Mouse (Mus musculus): Measurements from ENCODE around the gene Rras2.
A peak's percentile ranks its signal among the peaks of the same experiment; 100 is the strongest.

The Rras2 gene

DNA sequence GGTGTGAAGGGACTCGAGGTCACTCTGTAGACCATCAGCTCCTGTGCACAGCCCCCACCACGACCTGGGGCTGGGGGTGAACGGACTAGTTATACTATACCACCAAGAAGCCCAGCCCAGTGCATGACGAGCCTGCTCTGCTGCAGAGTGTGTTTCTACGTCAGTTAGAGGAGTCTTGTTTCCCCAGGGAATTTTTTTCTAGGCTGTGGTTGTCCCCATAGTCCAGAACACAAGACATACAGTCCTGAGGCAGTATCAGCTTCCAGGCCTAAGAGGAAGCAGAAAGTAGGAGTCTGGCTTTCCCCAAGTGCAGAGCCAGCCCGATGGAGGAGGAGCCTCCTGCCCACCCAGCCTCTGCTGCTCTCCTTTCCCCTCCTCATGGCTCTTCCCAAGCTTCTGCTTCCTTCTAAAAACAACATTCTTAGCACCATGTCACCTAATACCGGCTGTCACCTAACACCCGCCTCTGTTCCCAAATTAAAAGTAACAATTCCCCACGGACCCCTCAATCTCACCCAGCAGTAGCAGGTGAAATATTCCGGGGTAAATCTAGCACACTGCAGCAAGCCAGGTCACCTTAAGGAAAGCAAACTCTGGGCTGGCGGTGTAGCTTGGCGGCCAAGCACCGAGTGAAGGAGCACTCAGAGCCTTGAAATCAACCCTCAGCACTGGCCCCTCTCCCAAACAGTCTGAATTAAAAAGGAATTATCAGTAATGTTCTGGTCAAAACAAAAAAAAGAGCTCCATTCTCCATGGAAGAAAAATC, 45.5 kb downstream of the Rras2 start:
- no peak for DNase-seq (ENCODE audit: low spot score in 2 of 2)

GRCm38 (mm10) chr7:114071395-114071794, 46.2 kb downstream of the Rras2 start:
- DNase-seq (ENCODE audit: low spot score in 2 of 2): no peak

GRCm38 (mm10) chr7:114070458-114070840, 47.1 kb downstream of the Rras2 start:
- no peak for DNase-seq (ENCODE audit: low spot score in 2 of 2)

DNA sequence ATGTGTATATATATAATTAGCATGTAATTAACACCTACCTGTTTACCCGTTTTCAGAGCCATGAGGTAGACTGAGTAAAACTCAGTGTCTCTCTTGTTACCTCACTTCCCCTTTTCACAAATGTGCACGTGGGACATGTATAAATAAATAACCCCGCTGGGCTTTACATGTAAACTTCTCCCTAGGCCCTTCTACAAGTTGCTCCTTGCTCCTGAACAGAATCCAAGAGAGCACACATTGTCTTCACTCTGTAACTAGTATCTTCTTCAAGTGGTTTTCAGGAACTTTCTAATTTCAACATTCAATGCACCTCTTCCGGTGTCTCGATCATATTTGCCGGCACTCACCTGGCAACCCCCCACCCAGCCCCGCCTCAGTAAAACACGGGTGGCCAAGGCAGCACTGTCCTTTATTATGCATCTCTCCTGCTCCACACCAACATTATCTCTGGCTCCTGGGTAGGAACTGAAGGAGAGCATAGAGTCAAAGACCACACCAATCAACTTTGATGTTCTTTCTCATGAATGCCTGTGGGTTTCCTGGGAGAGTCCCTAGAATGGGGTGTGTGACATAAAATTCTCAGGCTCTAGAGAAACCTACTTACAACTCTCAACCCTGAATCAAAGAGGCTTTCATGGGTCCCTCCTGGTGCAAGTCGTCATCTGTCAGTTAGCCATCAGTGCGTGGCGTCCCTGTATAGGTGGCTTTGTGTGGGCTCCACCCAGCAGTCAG, 47.7 kb downstream of the Rras2 start:
- no peak for DNase-seq (ENCODE audit: low spot score in 2 of 2)

DNA sequence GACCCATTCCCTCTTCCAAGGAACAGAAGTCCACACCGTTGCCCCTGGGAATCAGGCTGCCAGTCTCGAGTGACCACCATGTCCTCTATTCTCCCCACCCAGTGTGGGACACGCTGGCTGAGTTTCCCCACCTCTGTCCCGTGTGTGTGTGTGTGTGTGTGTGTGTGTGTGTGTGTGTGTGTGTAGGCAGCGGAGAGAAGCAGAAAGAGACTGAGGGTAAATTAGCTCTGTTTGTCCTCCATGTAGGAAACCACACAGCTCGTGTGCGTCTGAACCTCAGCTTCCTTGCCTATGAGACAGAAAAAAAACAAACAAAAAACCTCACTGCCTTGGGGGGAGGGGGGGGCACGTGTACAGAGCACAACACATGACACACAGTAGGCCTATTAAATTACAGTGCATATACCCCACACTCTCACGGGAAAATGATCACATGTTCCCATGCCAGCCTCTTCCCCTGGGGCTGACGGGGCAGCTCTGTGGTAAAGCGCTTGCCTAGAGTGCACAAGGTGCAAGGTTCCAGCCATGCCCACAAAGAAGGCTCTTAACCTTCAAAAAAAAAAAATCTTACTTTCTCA, 48.5 kb downstream of the Rras2 start:
- DNase-seq (ENCODE audit: low spot score in 2 of 2): no peak

GRCm38 (mm10) chr7:114066529-114067178, 50.9 kb downstream of the Rras2 start:
- peak; percentile 83 to 88 for DNase-seq (ENCODE audit: low spot score in 2 of 2)

GRCm38 (mm10) chr7:114065407-114066185, 52.0 kb downstream of the Rras2 start:
- peak; percentile 37 to 57 for DNase-seq (ENCODE audit: low spot score in 2 of 2)

DNA sequence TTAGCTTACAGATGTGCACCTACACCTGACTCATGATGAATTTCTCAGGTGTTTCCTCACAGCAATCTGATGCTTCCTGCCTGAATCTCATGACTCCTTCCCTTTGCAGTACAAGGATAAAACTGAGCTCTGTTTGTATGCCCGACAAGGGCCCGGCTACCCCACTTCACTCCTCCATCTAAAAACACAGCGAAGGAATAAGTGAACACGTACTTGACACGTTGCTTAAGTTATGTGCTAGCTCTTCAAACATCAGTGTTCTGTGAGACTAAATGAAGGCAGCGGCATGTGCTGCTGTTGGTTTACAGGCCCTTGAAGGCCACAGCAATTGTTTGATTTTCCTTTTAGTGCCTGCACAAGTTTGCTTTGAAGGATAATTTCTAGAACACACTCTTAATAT, 53.6 kb downstream of the Rras2 start:
- DNase-seq (ENCODE audit: low spot score in 2 of 2): no peak

DNA sequence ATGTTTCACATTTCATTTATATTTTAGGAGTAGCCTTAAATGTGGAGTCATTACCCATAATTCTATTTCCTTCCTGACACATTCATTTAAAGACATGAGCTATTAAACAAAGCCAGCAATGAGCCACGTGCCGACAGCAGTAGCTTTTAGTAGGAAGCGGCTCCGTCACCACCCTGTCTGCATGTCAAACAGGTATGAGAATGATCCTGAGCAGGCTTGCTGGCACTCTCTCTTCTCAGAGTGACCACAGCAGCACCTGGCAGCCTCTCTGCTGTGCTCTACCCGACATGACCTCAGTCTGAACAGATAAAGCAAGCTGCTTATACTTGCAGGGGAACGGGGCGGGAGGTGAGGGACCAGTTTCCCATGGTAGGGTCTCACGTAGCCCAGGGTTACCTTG, 54.0 kb downstream of the Rras2 start:
- no peak for DNase-seq (ENCODE audit: low spot score in 2 of 2)

DNA sequence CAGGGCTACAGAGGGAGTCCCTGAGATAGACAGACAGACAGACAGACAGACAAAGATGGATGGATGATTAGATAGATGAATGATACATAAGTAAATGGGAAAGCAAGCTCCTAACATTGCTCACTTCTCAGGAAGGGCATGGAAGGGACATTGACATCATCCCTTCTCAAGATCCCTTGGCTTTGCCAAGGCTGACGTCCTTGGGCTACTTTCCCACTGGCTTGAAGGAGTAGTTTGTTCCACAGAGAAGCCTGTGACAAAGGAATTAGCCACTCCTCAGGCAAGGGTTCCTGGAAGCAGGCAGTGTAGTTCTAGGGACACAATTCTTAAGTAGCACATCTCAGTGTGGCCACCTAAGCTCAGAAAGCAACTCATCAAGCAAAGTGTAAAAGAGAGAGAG, 55.1 kb downstream of the Rras2 start:
- no peak for DNase-seq (ENCODE audit: low spot score in 2 of 2)

DNA sequence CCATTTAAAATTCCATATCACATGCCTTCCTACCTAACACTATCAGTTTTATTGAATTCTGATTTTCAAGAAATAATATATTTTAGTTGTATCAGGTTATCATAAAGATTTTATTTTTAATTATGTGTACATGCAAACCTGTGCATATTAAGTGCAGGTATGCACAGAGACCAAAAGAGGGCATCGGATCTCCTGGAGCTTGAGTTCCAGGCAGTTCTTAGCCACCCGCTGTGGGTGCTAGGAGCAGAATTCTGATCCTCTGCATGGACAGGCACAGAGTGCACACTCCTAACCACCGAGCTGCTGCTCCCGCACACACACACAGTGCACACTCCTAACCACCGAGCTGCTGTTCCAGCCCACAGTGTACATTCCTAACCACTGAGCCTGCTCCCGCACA, 57.1 kb downstream of the Rras2 start:
- no peak for DNase-seq (ENCODE audit: low spot score in 2 of 2)

GRCm38 (mm10) chr7:114058927-114059441, 58.6 kb downstream of the Rras2 start:
- DNase-seq (ENCODE audit: low spot score in 2 of 2): no peak

- no peak for DNase-seq (ENCODE audit: low spot score in 2 of 2)
These were observed 59.4 kb downstream of the Rras2 start for GRCm38 (mm10) chr7:114058166-114058565.

DNA sequence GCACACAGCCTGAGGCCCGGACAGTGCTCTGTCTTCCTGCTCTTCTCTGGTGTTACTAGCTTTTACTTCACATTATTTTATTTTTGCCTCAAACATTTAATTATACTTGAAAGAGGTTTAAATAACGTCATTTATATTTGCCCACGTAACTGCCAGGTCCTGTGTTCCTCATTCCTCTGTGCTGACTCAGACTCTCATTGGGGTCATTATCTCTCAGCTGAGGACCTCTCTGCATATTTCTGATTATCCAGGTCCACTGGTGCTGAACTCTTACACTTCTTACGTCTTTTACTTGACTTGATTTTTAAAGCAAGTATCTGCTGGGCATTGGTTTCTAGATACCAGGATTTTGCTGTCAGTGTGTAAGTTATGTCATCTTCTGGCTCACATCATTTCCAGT, 63.9 kb downstream of the Rras2 start:
- no peak for DNase-seq (ENCODE audit: low spot score in 2 of 2)

- no peak for DNase-seq (ENCODE audit: low spot score in 2 of 2)
These were observed 71.8 kb downstream of the Rras2 start for GRCm38 (mm10) chr7:114045814-114046213.

- DNase-seq (ENCODE audit: low spot score in 2 of 2): no peak
These were observed 73.5 kb downstream of the Rras2 start for GRCm38 (mm10) chr7:114043929-114044549.

GRCm38 (mm10) chr7:114042973-114043928, 74.3 kb downstream of the Rras2 start:
- DNase-seq (ENCODE audit: low spot score in 2 of 2): peak in 1 of 2 experiments; percentile 48

DNA sequence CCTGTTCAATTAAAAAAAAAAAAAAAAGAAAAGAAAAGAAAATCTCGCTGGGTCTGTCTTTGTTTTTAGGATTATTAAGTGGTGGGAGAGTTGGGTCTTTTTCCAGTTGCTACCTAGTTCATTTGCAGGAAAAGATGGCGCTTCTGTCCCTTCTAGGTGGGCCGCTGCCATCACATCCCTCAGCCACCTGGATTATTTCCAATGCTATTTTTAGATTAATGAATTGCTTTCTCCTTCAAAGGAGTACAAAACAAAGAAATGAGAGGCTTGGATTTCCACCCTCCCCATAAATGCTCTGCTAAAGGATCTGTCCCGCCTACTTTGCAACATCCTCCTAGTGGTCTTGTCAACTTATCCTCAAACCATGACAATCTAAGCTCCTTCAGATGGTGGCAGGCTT, 76.2 kb downstream of the Rras2 start:
- DNase-seq (ENCODE audit: low spot score in 2 of 2): no peak

DNA sequence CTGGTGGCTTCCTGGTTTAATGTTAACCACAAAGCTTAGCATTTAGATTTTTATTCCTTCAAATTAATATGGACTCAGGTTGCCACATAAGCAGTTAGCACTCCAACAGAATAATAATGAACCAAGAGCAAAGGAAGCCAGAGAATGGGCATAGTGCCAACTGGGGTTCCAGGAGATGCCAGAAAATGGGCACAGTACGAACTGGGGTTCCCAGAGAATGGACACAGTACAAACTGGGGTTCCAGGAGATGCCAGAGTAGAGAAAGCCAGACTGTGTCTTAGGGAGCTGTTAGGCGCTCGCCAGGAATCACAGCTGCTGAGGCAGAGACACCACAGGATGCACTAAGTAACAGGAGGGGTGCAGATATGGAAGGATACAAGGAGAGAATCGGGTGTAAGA, 80.3 kb downstream of the Rras2 start:
- no peak for DNase-seq (ENCODE audit: low spot score in 2 of 2)

- DNase-seq (ENCODE audit: low spot score in 2 of 2): peak; percentile 28 to 69
These were observed 88.0 kb downstream of the Rras2 start for GRCm38 (mm10) chr7:114029596-114029995.

All from urinary bladder, postnatal 36 days (tissue).